Mouse (Mus musculus): ENCODE measurements around the gene Olfr961.

The Olfr961 gene

GRCm38 (mm10) chr9:39644785-39645184, at the start of gene Olfr961:
TSS of gene Olfr961 (plus strand) at chr9:39645085.
- no peak for DNase-seq

DNA sequence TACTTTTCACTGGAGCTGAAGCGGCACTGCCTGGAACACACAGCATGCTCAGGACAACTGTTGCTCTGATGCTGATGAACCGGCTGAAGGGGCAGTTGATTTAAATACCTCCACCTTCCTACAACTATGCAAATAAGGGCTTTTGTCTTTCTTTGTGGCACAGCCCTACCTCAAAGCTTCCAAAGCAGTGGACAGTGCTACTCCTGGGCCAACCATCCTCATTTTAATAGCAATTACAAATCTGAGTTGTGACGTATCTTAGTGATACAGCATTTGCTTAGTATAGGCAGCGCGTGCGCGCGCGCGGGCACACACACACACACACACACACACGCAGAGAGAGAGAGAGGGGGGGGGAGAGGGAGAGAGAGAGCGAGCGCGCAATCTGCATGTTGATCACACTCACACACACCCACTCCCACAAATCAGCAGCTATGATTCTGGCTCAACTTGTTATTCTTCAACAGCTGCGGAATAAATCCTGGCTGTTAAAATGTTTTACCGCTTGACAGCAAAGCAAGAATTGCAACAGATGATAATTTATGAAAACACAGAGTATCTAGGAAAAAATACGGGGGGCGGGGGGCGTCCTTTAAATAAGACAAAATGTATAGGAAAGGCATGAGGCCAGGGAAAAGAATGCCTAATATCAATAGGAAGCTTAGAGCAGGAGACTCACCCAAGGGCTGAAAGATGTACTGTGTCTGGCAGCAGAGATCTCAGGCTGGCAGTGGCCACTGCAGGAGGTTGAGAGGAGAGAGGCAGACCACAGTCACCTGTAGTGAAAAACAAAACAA, 42.2 kb upstream of the Olfr961 start:
- DNase-seq = peak; percentile 17 to 30

DNA sequence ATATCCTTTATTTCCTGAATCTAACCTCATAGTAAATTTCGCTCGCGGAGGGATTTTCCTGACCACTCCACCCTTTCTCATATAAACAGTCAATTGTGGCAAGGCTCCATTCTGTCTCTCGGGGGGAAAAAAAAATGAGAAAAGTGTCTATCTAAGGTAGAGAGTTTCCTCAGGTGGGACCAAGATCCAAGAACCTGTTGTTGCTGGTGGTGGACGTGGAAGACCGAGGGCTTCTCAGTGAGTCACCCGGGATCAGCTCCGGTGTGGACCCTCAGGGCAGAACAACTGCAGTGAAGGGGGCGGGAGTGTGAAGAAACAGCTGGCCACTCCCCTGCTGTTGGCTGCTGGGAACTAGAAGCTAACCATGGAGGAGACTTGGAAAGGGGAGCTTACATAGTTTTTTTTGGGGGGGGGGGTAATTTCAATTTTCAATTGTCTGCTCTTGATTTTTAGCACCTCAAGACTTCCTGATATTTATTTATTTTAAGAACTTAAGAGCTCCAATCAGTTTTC, 41.5 kb upstream of the Olfr961 start:
- peak; percentile 1 to 2 for DNase-seq

- peak; percentile 1 for DNase-seq
Observed at GRCm38 (mm10) chr9:39603999-39604453, 40.9 kb upstream of the Olfr961 start, which contains the start of gene AW551984. TSS of gene AW551984 (minus strand) at chr9:39604403.

GRCm38 (mm10) chr9:39608497-39608896, 36.4 kb upstream of the Olfr961 start:
- no peak for DNase-seq

GRCm38 (mm10) chr9:39610355-39610754, 34.5 kb upstream of the Olfr961 start, which contains the start of gene Olfr148:
TSS of gene Olfr148 (plus strand) at chr9:39610655.
- no peak for DNase-seq

DNA sequence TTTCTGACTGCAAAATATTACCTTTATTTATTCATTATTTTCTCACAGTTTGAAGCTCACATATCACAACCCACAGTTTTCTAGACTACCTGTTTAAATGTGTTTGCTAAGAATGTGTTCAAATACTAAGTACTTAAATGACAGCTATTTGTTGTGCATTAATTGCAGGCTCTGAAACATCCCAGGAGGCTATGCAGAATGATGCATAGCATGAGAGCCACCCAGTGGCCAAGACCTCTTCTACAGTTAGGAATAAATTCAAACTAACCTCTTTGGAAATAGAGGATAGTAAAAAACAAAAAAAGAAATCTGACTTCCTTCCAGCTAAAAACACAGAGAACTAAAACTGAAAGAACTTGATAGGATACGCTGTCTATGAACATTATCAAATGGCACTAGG, 32.9 kb upstream of the Olfr961 start:
- DNase-seq = peak; percentile 31 to 45

DNA sequence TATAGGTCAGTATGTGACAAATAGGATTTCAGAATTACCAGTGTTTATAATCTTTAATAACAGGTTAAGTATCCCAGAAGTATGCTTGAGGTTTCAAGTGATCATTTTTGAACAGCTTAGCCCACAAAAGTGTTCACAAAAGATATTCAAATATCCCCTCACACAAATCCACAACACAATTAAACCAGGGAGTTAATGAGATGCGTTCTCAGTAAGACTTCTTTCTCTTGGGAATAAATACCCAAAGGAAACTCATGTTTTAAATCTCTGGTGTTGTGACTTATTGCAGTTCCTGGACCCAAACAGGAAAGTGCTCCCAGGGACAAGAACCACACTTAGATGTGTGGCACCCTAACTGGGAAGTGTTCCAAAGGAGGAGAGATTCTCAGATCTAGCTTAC, 23.8 kb upstream of the Olfr961 start, which contains the start of gene Olfr960:
Gene Olfr960 (plus strand): TSS at position 301 of the 400 bp plus-strand sequence.
- DNase-seq = no peak

- DNase-seq = no peak
Observed at GRCm38 (mm10) chr9:39623783-39624182, 21.1 kb upstream of the Olfr961 start.

DNA sequence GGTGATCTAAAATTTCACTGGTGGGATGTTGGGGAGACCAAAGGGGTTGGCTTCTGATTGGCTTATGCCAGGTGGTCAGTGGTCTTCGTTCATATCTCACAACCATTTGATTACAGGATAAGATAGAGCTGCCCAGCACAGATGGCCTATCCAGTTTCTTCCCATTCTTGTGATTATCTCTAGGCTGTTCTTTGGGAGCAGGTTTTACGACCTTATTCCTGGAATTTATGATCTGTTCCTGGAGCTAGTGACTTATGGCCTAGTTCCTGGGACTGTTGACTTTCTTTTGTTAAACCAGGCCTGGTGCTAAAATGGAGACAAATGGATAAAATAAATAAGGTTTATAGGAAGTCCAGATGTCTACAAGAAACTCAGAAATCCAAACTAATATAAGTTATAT, 20.2 kb upstream of the Olfr961 start:
- DNase-seq = no peak

DNA sequence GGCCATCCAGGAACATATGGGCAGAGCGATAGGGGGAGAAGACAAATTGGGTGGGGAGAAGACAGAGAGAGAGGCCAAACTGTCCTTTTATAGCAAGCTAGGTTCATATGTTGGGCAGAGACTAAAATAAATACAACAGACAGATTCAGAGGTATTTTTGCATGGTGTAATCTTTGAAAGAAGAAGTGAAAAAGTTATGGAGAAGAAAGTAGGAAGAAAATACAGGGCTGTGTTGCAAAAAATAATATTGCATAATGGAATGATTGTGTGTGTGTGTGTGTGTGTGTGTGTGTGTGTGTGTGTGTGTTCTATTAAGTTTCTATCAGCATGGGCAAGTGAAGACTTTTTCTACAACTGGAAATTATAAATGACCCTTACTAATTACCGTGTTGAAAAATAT, 15.8 kb upstream of the Olfr961 start:
- DNase-seq = no peak

DNA sequence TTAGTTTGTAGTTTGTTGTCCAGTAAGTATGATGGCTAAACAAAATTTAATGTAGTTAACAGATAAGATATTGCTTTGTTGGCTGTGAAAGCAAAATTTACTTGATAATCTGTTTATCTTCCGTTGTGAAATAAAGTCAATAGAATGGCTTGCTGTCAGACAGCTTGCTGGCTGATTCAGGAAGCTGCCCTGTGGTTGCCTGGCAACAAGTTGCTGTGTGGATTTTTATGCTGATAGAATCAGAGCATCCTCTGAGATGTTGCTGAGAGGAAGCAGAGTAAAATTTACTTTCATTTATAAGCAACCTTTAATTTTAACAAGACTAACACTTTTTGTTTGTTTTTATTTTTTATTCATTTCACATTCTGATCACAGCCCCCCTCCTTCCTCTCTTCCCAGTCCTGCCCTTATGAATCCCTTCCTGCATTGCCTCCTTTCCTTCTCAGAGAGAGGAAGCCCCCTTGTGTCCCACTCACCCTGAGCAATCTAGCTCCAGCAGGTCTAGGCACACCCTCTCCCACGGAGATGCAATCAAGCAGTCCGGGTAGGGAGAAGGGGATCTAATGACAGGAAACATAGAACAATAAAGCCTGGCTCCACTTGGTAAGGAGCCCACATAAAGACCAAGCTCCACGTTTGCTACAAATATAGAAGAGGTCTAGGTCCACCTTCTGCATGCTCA, 10.8 kb upstream of the Olfr961 start:
- no peak for DNase-seq

- no peak for DNase-seq
Observed at GRCm38 (mm10) chr9:39647382-39647781, 2.5 kb downstream of the Olfr961 start.

- no peak for DNase-seq
Observed at GRCm38 (mm10) chr9:39654756-39655396, 10.0 kb downstream of the Olfr961 start.

- no peak for DNase-seq
Observed at GRCm38 (mm10) chr9:39666905-39667304, 22.0 kb downstream of the Olfr961 start, which contains the start of gene Olfr963. TSS of gene Olfr963 (plus strand) at chr9:39667205.

DNA sequence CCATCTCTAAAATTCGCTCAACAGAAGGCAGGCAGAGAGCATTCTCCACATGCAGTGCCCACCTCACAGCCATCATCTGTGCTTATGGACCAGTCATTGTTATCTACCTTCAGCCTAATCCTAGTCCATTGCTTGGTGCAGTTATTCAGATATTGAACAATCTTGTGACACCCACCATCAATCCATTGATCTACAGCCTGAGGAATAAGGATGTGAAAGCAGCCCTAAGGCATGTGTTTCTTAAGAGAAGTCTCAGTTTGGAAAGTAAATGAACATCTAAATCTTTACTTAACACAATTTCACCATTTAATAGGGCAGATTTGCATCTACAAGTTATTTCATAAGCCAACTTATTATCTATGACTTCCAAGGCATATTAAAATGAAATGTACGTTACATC, 24.8 kb downstream of the Olfr961 start:
- DNase-seq = no peak

- DNase-seq = no peak
Observed at GRCm38 (mm10) chr9:39674820-39675219, 29.9 kb downstream of the Olfr961 start.

DNA sequence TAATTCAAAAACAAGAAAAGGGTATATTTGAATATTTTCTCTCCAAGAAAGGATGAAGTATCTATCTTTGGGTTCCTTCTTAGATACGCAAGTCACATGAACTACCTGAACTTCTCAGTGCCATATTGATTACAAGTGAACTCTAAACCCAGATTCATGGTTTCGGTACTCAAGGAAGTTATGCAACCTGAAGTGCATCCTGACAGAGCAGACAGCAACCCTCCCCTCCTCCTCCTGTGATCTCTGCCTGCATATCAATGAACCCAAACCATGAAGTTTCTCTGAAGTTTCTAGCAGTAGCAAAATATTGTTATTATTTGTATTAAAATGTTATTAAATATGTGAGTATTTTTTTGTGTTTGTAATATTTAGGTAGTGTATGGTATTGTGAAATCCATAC, 33.7 kb downstream of the Olfr961 start:
- DNase-seq = no peak

GRCm38 (mm10) chr9:39679280-39679679, 34.4 kb downstream of the Olfr961 start:
- no peak for DNase-seq
